Mouse (Mus musculus) lung, adult 2 months (tissue): Measurements from ENCODE around the gene Gm49395. TPM values are rescaled to one million over a fixed set of nuclear protein-coding genes. Genes with fewer than 3 reads are reported as not detected.

Experiments used
- DNase-seq: peaks from one replicate; pipeline ENCODE4 v3.0.0; 2022
- H3K4me1 ChIP-seq: fragments of 200-500 bp; 2 replicates; pipeline ENCODE4 v1.6.1; 2011; ENCODE audit warnings: low read length; ENCODE audit not compliant: control insufficient read depth, insufficient read depth
- H3K4me3 ChIP-seq: fragments of 200-500 bp; replicated peaks from 2 replicates; pipeline ENCODE3; 2011; ENCODE audit warnings: low read depth, mild to moderate bottlenecking, control low read depth, low read length; ENCODE audit errors: extremely low read depth
- CTCF ChIP-seq: fragments of 200-500 bp; IDR thresholded peaks from 2 replicates; pipeline ENCODE4 v1.5.1; 2011; ENCODE audit warnings: mild to moderate bottlenecking, low read length, control low read depth; ENCODE audit not compliant: insufficient read depth
- POLR2A ChIP-seq: fragments of 200-500 bp; IDR thresholded peaks from 2 replicates; pipeline ENCODE4 v1.6.1; 2011; ENCODE audit warnings: low read depth, mild to moderate bottlenecking, control low read depth, low read length, borderline replicate concordance; ENCODE audit errors: extremely low read depth
- whole genome bisulfite sequencing: fragments of 180-500 bp; shearing (Covaris S2); methylation state at CpG from one replicate; pipeline ENCODE4 v1.1.7; 2018; 5-methylcytosine and 5-hydroxymethylcytosine counted together
- polyA plus RNA-seq: library from polyadenylated mRNA; depleted of rRNA; stranded (reverse); fragments of >200 nt; gene quantifications from 2 replicates; pipeline ENCODE4 v1.2.3, GENCODE M21; 2012

Gene Gm49395
- polyA plus RNA-seq, 1 experiment, result 21.5 TPM

- 26% methylated on average over 11 of the region's 11 CpGs for WGBS
- Histone ChIP-seq H3K4me3 (peak overlapping the region; percentile 95), H3K4me1 (peaks cover 7% of the 10 kb centered on the region)
- DNase-seq, result no peak
- TF ChIP-seq POLR2A (no peak), CTCF (no peak)
Observed at GRCm38 (mm10) chr13:115100381-115101177, 1.1 kb downstream of the Gm49395 start.

- 51% methylated on average over 9 of the region's 9 CpGs for WGBS
- DNase-seq, result no peak
- peak overlapping the region; percentile 68 for H3K4me3 ChIP-seq
- peaks cover 9% of the 10 kb centered on the region for H3K4me1 ChIP-seq
- TF ChIP-seq CTCF, result no peak
- TF ChIP-seq POLR2A, result no peak
Observed at GRCm38 (mm10) chr13:115099381-115099780, 2.3 kb downstream of the Gm49395 start.

GRCm38 (mm10) chr13:115098227-115098626, 3.5 kb downstream of the Gm49395 start:
- H3K4me1 ChIP-seq, result peaks cover 9% of the 10 kb centered on the region
- H3K4me3 ChIP-seq, result peak overlapping the region; percentile 43
- WGBS, result 55% methylated on average over 3 of the region's 3 CpGs
- TF ChIP-seq CTCF (no peak), POLR2A (no peak)
- no peak for DNase-seq

GRCm38 (mm10) chr13:115096965-115097364, 4.8 kb downstream of the Gm49395 start:
- DNase-seq, result no peak
- TF ChIP-seq POLR2A (no peak), CTCF (no peak)
- peak overlapping the region; percentile 2 for H3K4me3 ChIP-seq
- WGBS, result 29% methylated on average over 5 of the region's 5 CpGs
- peaks cover 9% of the 10 kb centered on the region for H3K4me1 ChIP-seq

- WGBS, result 16% methylated on average over 2 of the region's 2 CpGs
- DNase-seq, result no peak
- TF ChIP-seq POLR2A (no peak), CTCF (no peak)
- Histone ChIP-seq H3K4me3 (no peak overlapping the region), H3K4me1 (peaks cover 12% of the 10 kb centered on the region)
Observed at GRCm38 (mm10) chr13:115096216-115096615, 5.5 kb downstream of the Gm49395 start.

- 68% methylated on average over 2 of the region's 2 CpGs for WGBS
- H3K4me1 ChIP-seq, result peaks cover 13% of the 10 kb centered on the region
- no peak for DNase-seq
- no peak for TF ChIP-seq POLR2A
- peak; percentile 26; the same call in 1 of the 2 replicates for TF ChIP-seq CTCF
- H3K4me3 ChIP-seq, result no peak overlapping the region
Observed at GRCm38 (mm10) chr13:115095392-115095791, 6.3 kb downstream of the Gm49395 start.

- TF ChIP-seq POLR2A, result no peak
- no peak for TF ChIP-seq CTCF
- WGBS, result 38% methylated on average over 3 of the region's 3 CpGs
- no peak for DNase-seq
- Histone ChIP-seq H3K4me1 (peaks cover 21% of the 10 kb centered on the region), H3K4me3 (no peak overlapping the region)
Observed at GRCm38 (mm10) chr13:115091511-115091910, 10.2 kb downstream of the Gm49395 start.

- H3K4me1 ChIP-seq, result peaks cover 23% of the 10 kb centered on the region
- no peak for DNase-seq
- TF ChIP-seq POLR2A (no peak), CTCF (no peak)
- H3K4me3 ChIP-seq, result peak overlapping the region; percentile 16
- 38% methylated on average over 9 of the region's 9 CpGs for WGBS
Observed at GRCm38 (mm10) chr13:115090977-115091445, 10.7 kb downstream of the Gm49395 start.

- Histone ChIP-seq H3K4me3 (peak within 1 kb of the TSS; percentile 70), H3K4me1 (peaks cover 28% of the 10 kb centered on the region)
- under 1% methylated on average over 60 of the region's 60 CpGs for WGBS
- peak; percentile 78; the same call in 1 of the 2 replicates for TF ChIP-seq POLR2A
- no peak for TF ChIP-seq CTCF
- peak; percentile 93 for DNase-seq
Observed at GRCm38 (mm10) chr13:115090069-115090976, 11.4 kb downstream of the Gm49395 start, which contains the start of gene Pelo. Pelo (minus strand) TSS chr13:115090186.

- DNase-seq, result peak; percentile 38
- Histone ChIP-seq H3K4me3 (peak overlapping the region; percentile 70), H3K4me1 (peaks cover 25% of the 10 kb centered on the region)
- 5% methylated on average over 35 of the region's 35 CpGs for WGBS
- TF ChIP-seq CTCF (no peak), POLR2A (peak; percentile 30; the same call in 1 of the 2 replicates)
Observed at GRCm38 (mm10) chr13:115089395-115090025, 12.2 kb downstream of the Gm49395 start.
